Mouse (Mus musculus) embryonic stem cell, embryonic (primary cell): ENCODE data around the gene Mtcl1.
"Not testable (repeated sequence)": the region's sequence is repeated elsewhere in the genome, so short reads cannot be mapped to it uniquely, and the experiment has no call there.

Experiments used
- CTCF ChIA-PET, 4 experiments: fragments of 300-600 bp in 2 of 4; fragments of 350-600 bp in 2 of 4; sonication (Branson Sonifier 250); formaldehyde crosslinking; loops; one replicate each; lab custom pipeline; 2022; ENCODE audit warnings: inconsistent platforms in 2 of 4; lab: Charles Lee
- POLR2A ChIA-PET, 4 experiments: fragments of 300-600 bp in 2 of 4; fragments of 350-600 bp in 2 of 4; sonication (Branson Sonifier 250); formaldehyde crosslinking; loops; one replicate each; lab custom pipeline; 2022; ENCODE audit warnings: antibody characterized with exemption in 4 of 4, inconsistent platforms in 1 of 4; lab: Charles Lee

Mtcl1 gene

GRCm38 (mm10) chr17:66435007-66435406 is 14.5 kb downstream of the Mtcl1 start:
- POLR2A ChIA-PET = interaction anchor here in 2 of 4 experiments (1.0 to 1.4 kb wide), 2 partner anchors 9 to 13 kb away, joined by 3 to 4 read pairs; no protein-coding TSS in a partner anchor
- CTCF ChIA-PET = interaction anchor here in 1 of 4 experiments (0.6 kb wide), 1 partner anchor 11 kb away, joined by 3 read pairs; no protein-coding TSS in a partner anchor

GRCm38 (mm10) chr17:66434566-66434965 is 15.0 kb downstream of the Mtcl1 start:
- POLR2A ChIA-PET = interaction anchor here in 1 of 4 experiments (1.4 kb wide), 1 partner anchor 9 kb away, joined by 3 read pairs; no protein-coding TSS in a partner anchor
- CTCF ChIA-PET = interaction anchor here in 2 of 4 experiments (0.6 kb wide), 2 partner anchors 12 to 77 kb away, joined by 3 to 10 read pairs; no protein-coding TSS in a partner anchor

- CTCF ChIA-PET = not testable (repeated sequence)
Measured at GRCm38 (mm10) chr17:66424601-66425000, 24.9 kb downstream of the Mtcl1 start.

GRCm38 (mm10) chr17:66419421-66419820 is 30.1 kb downstream of the Mtcl1 start:
- ChIA-PET CTCF (interaction anchor here in 2 of 4 experiments (0.6 kb wide), 2 partner anchors 31 to 105 kb away, joined by 5 to 8 read pairs; no protein-coding TSS in a partner anchor), POLR2A (interaction anchor here (0.6 to 2.4 kb wide), 46 partner anchors 10 to 1283 kb away, joined by 3 to 13 read pairs (median 4); partner anchors contain the start of gene Mtcl1 (in 1 of the 4))

More at GRCm38 (mm10) chr17:66424601-66425000, 24.9 kb downstream of the Mtcl1 start:
- POLR2A ChIA-PET = interaction anchor here in 2 of 4 experiments (1.0 to 3.9 kb wide), 4 partner anchors 23 to 60 kb away, joined by 3 to 11 read pairs (median 7); no protein-coding TSS in a partner anchor

GRCm38 (mm10) chr17:66417748-66418147 is 31.8 kb downstream of the Mtcl1 start:
- ChIA-PET POLR2A (interaction anchor here in 2 of 4 experiments (1.0 to 2.0 kb wide), 8 partner anchors 10 to 68 kb away, joined by 3 to 7 read pairs (median 4); no protein-coding TSS in a partner anchor), CTCF (interaction anchor here in 1 of 4 experiments (0.6 kb wide), 1 partner anchor 22 kb away, joined by 3 read pairs; no protein-coding TSS in a partner anchor)

- POLR2A ChIA-PET = interaction anchor here in 3 of 4 experiments (0.6 to 3.0 kb wide), 16 partner anchors 10 to 133 kb away, joined by 3 to 12 read pairs (median 4); no protein-coding TSS in a partner anchor
Measured at GRCm38 (mm10) chr17:66417329-66417728, 32.2 kb downstream of the Mtcl1 start.

GRCm38 (mm10) chr17:66416841-66417313 is 32.7 kb downstream of the Mtcl1 start:
- POLR2A ChIA-PET = interaction anchor here in 3 of 4 experiments (0.5 to 3.0 kb wide), 22 partner anchors 10 to 133 kb away, joined by 3 to 12 read pairs (median 3); no protein-coding TSS in a partner anchor
- CTCF ChIA-PET = interaction anchor here in 1 of 4 experiments (0.6 kb wide), 1 partner anchor 182 kb away, joined by 6 read pairs; no protein-coding TSS in a partner anchor

More at GRCm38 (mm10) chr17:66417329-66417728, 32.2 kb downstream of the Mtcl1 start:
- CTCF ChIA-PET = interaction anchor here in 1 of 4 experiments (0.6 kb wide), 1 partner anchor 22 kb away, joined by 3 read pairs; no protein-coding TSS in a partner anchor

GRCm38 (mm10) chr17:66416436-66416835 is 33.1 kb downstream of the Mtcl1 start:
- ChIA-PET POLR2A (interaction anchor here in 2 of 4 experiments (0.5 to 3.0 kb wide), 20 partner anchors 10 to 132 kb away, joined by 3 to 12 read pairs (median 3); no protein-coding TSS in a partner anchor), CTCF (interaction anchor here in 1 of 4 experiments (0.6 kb wide), 1 partner anchor 182 kb away, joined by 6 read pairs; no protein-coding TSS in a partner anchor)

GRCm38 (mm10) chr17:66414331-66414730 is 35.2 kb downstream of the Mtcl1 start:
- ChIA-PET CTCF (no interaction called here), POLR2A (interaction anchor here in 2 of 4 experiments (0.8 to 3.0 kb wide), 7 partner anchors 10 to 129 kb away, joined by 3 to 12 read pairs (median 4); partner anchors contain the start of gene Mtcl1 (in 1 of the 2))

GRCm38 (mm10) chr17:66412155-66412970 is 37.2 kb downstream of the Mtcl1 start:
- POLR2A ChIA-PET = interaction anchor here in 3 of 4 experiments (0.8 to 2.3 kb wide), 15 partner anchors 9 to 128 kb away, joined by 3 to 10 read pairs (median 4); no protein-coding TSS in a partner anchor
- CTCF ChIA-PET = interaction anchor here in 1 of 4 experiments (0.6 kb wide), 1 partner anchor 34 kb away, joined by 3 read pairs; no protein-coding TSS in a partner anchor

GRCm38 (mm10) chr17:66410884-66411426 is 38.6 kb downstream of the Mtcl1 start:
- CTCF ChIA-PET = interaction anchor here in 1 of 4 experiments (0.7 kb wide), 1 partner anchor 16 kb away, joined by 3 read pairs; no protein-coding TSS in a partner anchor
- POLR2A ChIA-PET = interaction anchor here in 3 of 4 experiments (0.8 to 2.3 kb wide), 6 partner anchors 8 to 69 kb away, joined by 3 to 10 read pairs (median 4); no protein-coding TSS in a partner anchor

- ChIA-PET CTCF (no interaction called here), POLR2A (interaction anchor here in 2 of 4 experiments (0.8 to 1.6 kb wide), 4 partner anchors 10 to 41 kb away, joined by 3 to 4 read pairs (median 3); partner anchors contain the start of gene Mtcl1 (in 1 of the 2))
Measured at GRCm38 (mm10) chr17:66409070-66409605, 40.4 kb downstream of the Mtcl1 start.

GRCm38 (mm10) chr17:66408400-66408799 is 41.1 kb downstream of the Mtcl1 start:
- POLR2A ChIA-PET = interaction anchor here in 2 of 4 experiments (1.3 to 1.7 kb wide), 3 partner anchors 10 to 41 kb away, joined by 3 to 5 read pairs (median 3); partner anchors contain the start of gene Mtcl1 (in 1 of the 2)
- CTCF ChIA-PET = no interaction called here

- CTCF ChIA-PET = no interaction called here
- POLR2A ChIA-PET = interaction anchor here in 1 of 4 experiments (0.5 to 1.7 kb wide), 2 partner anchors 11 to 19 kb away, joined by 3 to 5 read pairs; no protein-coding TSS in a partner anchor
Measured at GRCm38 (mm10) chr17:66407833-66408232, 41.7 kb downstream of the Mtcl1 start.

GRCm38 (mm10) chr17:66405601-66406000 is 43.9 kb downstream of the Mtcl1 start:
- POLR2A ChIA-PET = interaction anchor here in 2 of 4 experiments (0.8 to 1.8 kb wide), 8 partner anchors 10 to 55 kb away, joined by 3 to 5 read pairs (median 4); partner anchors contain the start of gene Mtcl1 (in 2 of the 2)

GRCm38 (mm10) chr17:66404883-66405590 is 44.5 kb downstream of the Mtcl1 start:
- ChIA-PET CTCF (interaction anchor here in 1 of 4 experiments (0.9 to 1.4 kb wide), 2 partner anchors 45 to 170 kb away, joined by 3 to 4 read pairs; partner anchors contain the start of gene Mtcl1), POLR2A (interaction anchor here in 2 of 4 experiments (0.8 to 1.8 kb wide), 11 partner anchors 10 to 75 kb away, joined by 3 to 5 read pairs (median 4); partner anchors contain the start of gene Mtcl1 (in 2 of the 2))

More at GRCm38 (mm10) chr17:66405601-66406000, 43.9 kb downstream of the Mtcl1 start:
- CTCF ChIA-PET = interaction anchor here in 1 of 4 experiments (1.4 kb wide), 1 partner anchor 44 kb away, joined by 4 read pairs; the partner anchor contains the start of gene Mtcl1
